Mouse (Mus musculus): ENCODE results near the gene Macrod2. TPM values are rescaled to one million over a fixed set of nuclear protein-coding genes. Genes with fewer than 3 reads are reported as not detected.

The Macrod2 gene
- polyA plus RNA-seq, 1 experiment from 2014 or later: 62.2 TPM

GRCm38 (mm10) chr2:140760137-140760536 is 365.0 kb downstream of the Macrod2 start:
- Histone ChIP-seq H3K27ac (no peak overlapping the region), H3K36me3 (replicated peaks; ENCODE audit: control insufficient read depth, insufficient read depth) (no peaks in the 10 kb centered on the region), H3K4me3 (replicated peaks; ENCODE audit: low read length) (no peak overlapping the region), H3K9me3 (ENCODE audit: control insufficient read depth, low read length) (no peaks in the 10 kb centered on the region), H3K4me1 (replicated peaks; ENCODE audit: control insufficient read depth, insufficient read depth, low read length) (no peaks in the 10 kb centered on the region), H3K9ac (no peak overlapping the region), H3K4me2 (replicated peaks) (no peak overlapping the region), H3K27me3 (ENCODE audit: control insufficient read depth, insufficient read depth, low read length) (no peaks in the 10 kb centered on the region)
- ATAC-seq (ENCODE audit: low FRiP score): no peak
- no peak for DNase-seq (ENCODE audit: low spot score)
- WGBS: 93% methylated on average over 3 of the region's 3 CpGs

- Histone ChIP-seq H3K36me3 (replicated peaks; ENCODE audit: control insufficient read depth, insufficient read depth) (no peaks in the 10 kb centered on the region), H3K4me1 (replicated peaks; ENCODE audit: control insufficient read depth, insufficient read depth, low read length) (no peaks in the 10 kb centered on the region), H3K27me3 (ENCODE audit: control insufficient read depth, insufficient read depth, low read length) (no peaks in the 10 kb centered on the region), H3K4me2 (replicated peaks) (no peak overlapping the region), H3K9me3 (ENCODE audit: control insufficient read depth, low read length) (no peaks in the 10 kb centered on the region), H3K9ac (no peak overlapping the region), H3K27ac (no peak overlapping the region), H3K4me3 (replicated peaks; ENCODE audit: low read length) (no peak overlapping the region)
- ATAC-seq (ENCODE audit: low FRiP score) (peak; percentile 60; the same call in 1 of the 2 replicates), DNase-seq (ENCODE audit: low spot score) (no peak)
- 61% methylated on average over 12 of the region's 12 CpGs for WGBS
Measured at GRCm38 (mm10) chr2:140763076-140763891, 368.2 kb downstream of the Macrod2 start.

- Histone ChIP-seq H3K4me1 (replicated peaks; ENCODE audit: control insufficient read depth, insufficient read depth, low read length) (no peaks in the 10 kb centered on the region), H3K27ac (no peak overlapping the region), H3K4me3 (replicated peaks; ENCODE audit: low read length) (no peak overlapping the region), H3K9ac (no peak overlapping the region), H3K27me3 (ENCODE audit: control insufficient read depth, insufficient read depth, low read length) (no peaks in the 10 kb centered on the region), H3K4me2 (replicated peaks) (no peak overlapping the region), H3K9me3 (ENCODE audit: control insufficient read depth, low read length) (no peaks in the 10 kb centered on the region), H3K36me3 (replicated peaks; ENCODE audit: control insufficient read depth, insufficient read depth) (no peaks in the 10 kb centered on the region)
- DNase-seq (ENCODE audit: low spot score) (no peak), ATAC-seq (ENCODE audit: low FRiP score) (no peak)
- WGBS: 86% methylated on average over 4 of the region's 4 CpGs
Measured at GRCm38 (mm10) chr2:140769473-140769872, 374.4 kb downstream of the Macrod2 start.

- Histone ChIP-seq H3K9me3 (ENCODE audit: control insufficient read depth, low read length) (no peaks in the 10 kb centered on the region), H3K4me3 (replicated peaks; ENCODE audit: low read length) (no peak overlapping the region), H3K4me2 (replicated peaks) (no peak overlapping the region), H3K27ac (no peak overlapping the region), H3K9ac (no peak overlapping the region), H3K36me3 (replicated peaks; ENCODE audit: control insufficient read depth, insufficient read depth) (no peaks in the 10 kb centered on the region), H3K27me3 (ENCODE audit: control insufficient read depth, insufficient read depth, low read length) (no peaks in the 10 kb centered on the region), H3K4me1 (replicated peaks; ENCODE audit: control insufficient read depth, insufficient read depth, low read length) (no peaks in the 10 kb centered on the region)
- DNase-seq (ENCODE audit: low spot score) (no peak), ATAC-seq (ENCODE audit: low FRiP score) (no peak)
- WGBS: 94% methylated on average over 6 of the region's 6 CpGs
Measured at GRCm38 (mm10) chr2:140772825-140773224, 377.7 kb downstream of the Macrod2 start.

- Histone ChIP-seq H3K36me3 (replicated peaks; ENCODE audit: control insufficient read depth, insufficient read depth) (no peaks in the 10 kb centered on the region), H3K4me1 (replicated peaks; ENCODE audit: control insufficient read depth, insufficient read depth, low read length) (no peaks in the 10 kb centered on the region), H3K27ac (no peak overlapping the region), H3K9ac (no peak overlapping the region), H3K9me3 (ENCODE audit: control insufficient read depth, low read length) (no peaks in the 10 kb centered on the region), H3K4me2 (replicated peaks) (no peak overlapping the region), H3K4me3 (replicated peaks; ENCODE audit: low read length) (no peak overlapping the region), H3K27me3 (ENCODE audit: control insufficient read depth, insufficient read depth, low read length) (no peaks in the 10 kb centered on the region)
- WGBS: 93% methylated on average over 11 of the region's 11 CpGs
- DNase-seq (ENCODE audit: low spot score): no peak
- ATAC-seq (ENCODE audit: low FRiP score): no peak
Measured at GRCm38 (mm10) chr2:140773456-140773855, 378.3 kb downstream of the Macrod2 start.

GRCm38 (mm10) chr2:140774808-140775370 is 379.8 kb downstream of the Macrod2 start:
- no peak overlapping the region for H3K4me2 ChIP-seq (replicated peaks)

GRCm38 (mm10) chr2:140775448-140776101 is 380.5 kb downstream of the Macrod2 start:
- Histone ChIP-seq H3K4me1 (replicated peaks; ENCODE audit: control insufficient read depth, insufficient read depth, low read length) (no peaks in the 10 kb centered on the region), H3K9me3 (ENCODE audit: control insufficient read depth, low read length) (no peaks in the 10 kb centered on the region), H3K27ac (no peak overlapping the region), H3K27me3 (ENCODE audit: control insufficient read depth, insufficient read depth, low read length) (no peaks in the 10 kb centered on the region), H3K9ac (no peak overlapping the region), H3K36me3 (replicated peaks; ENCODE audit: control insufficient read depth, insufficient read depth) (no peaks in the 10 kb centered on the region), H3K4me3 (replicated peaks; ENCODE audit: low read length) (no peak overlapping the region), H3K4me2 (replicated peaks) (no peak overlapping the region)
- no peak for DNase-seq (ENCODE audit: low spot score)
- ATAC-seq (ENCODE audit: low FRiP score): no peak
- WGBS: 71% methylated on average over 8 of the region's 8 CpGs

More at GRCm38 (mm10) chr2:140774808-140775370, 379.8 kb downstream of the Macrod2 start:
- 88% methylated on average over 4 of the region's 4 CpGs for WGBS
- Histone ChIP-seq H3K36me3 (replicated peaks; ENCODE audit: control insufficient read depth, insufficient read depth) (no peaks in the 10 kb centered on the region), H3K4me3 (replicated peaks; ENCODE audit: low read length) (no peak overlapping the region), H3K27ac (no peak overlapping the region), H3K9ac (no peak overlapping the region), H3K9me3 (ENCODE audit: control insufficient read depth, low read length) (no peaks in the 10 kb centered on the region), H3K27me3 (ENCODE audit: control insufficient read depth, insufficient read depth, low read length) (no peaks in the 10 kb centered on the region), H3K4me1 (replicated peaks; ENCODE audit: control insufficient read depth, insufficient read depth, low read length) (no peaks in the 10 kb centered on the region)
- ATAC-seq (ENCODE audit: low FRiP score) (no peak), DNase-seq (ENCODE audit: low spot score) (no peak)

- no peaks in the 10 kb centered on the region for H3K4me1 ChIP-seq (replicated peaks; ENCODE audit: control insufficient read depth, insufficient read depth, low read length)
- no peaks in the 10 kb centered on the region for H3K9me3 ChIP-seq (ENCODE audit: control insufficient read depth, low read length)
- H3K4me3 ChIP-seq (replicated peaks; ENCODE audit: low read length): no peak overlapping the region
- ATAC-seq (ENCODE audit: low FRiP score): no peak
- no peak overlapping the region for H3K9ac ChIP-seq
- no peak overlapping the region for H3K4me2 ChIP-seq (replicated peaks)
- DNase-seq (ENCODE audit: low spot score): no peak
- no peaks in the 10 kb centered on the region for H3K36me3 ChIP-seq (replicated peaks; ENCODE audit: control insufficient read depth, insufficient read depth)
- no peak overlapping the region for H3K27ac ChIP-seq
- no peaks in the 10 kb centered on the region for H3K27me3 ChIP-seq (ENCODE audit: control insufficient read depth, insufficient read depth, low read length)
- WGBS: 94% methylated on average over 13 of the region's 13 CpGs
Measured at GRCm38 (mm10) chr2:140778212-140778611, 383.1 kb downstream of the Macrod2 start.

GRCm38 (mm10) chr2:140783041-140783440 is 387.9 kb downstream of the Macrod2 start:
- Histone ChIP-seq H3K27ac (no peak overlapping the region), H3K4me2 (replicated peaks) (no peak overlapping the region), H3K4me1 (replicated peaks; ENCODE audit: control insufficient read depth, insufficient read depth, low read length) (no peaks in the 10 kb centered on the region), H3K27me3 (ENCODE audit: control insufficient read depth, insufficient read depth, low read length) (no peaks in the 10 kb centered on the region), H3K36me3 (replicated peaks; ENCODE audit: control insufficient read depth, insufficient read depth) (no peaks in the 10 kb centered on the region), H3K9ac (no peak overlapping the region), H3K9me3 (ENCODE audit: control insufficient read depth, low read length) (no peaks in the 10 kb centered on the region), H3K4me3 (replicated peaks; ENCODE audit: low read length) (no peak overlapping the region)
- no peak for ATAC-seq (ENCODE audit: low FRiP score)
- DNase-seq (ENCODE audit: low spot score): no peak
- WGBS: 63% methylated on average over 1 of the region's 1 CpGs
